Mouse (Mus musculus): ENCODE measurements around the gene Ptgdr. TPM values are rescaled to one million over a fixed set of nuclear protein-coding genes. Genes with fewer than 3 reads are reported as not detected.
"Not testable (repeated sequence)": the region's sequence is repeated elsewhere in the genome, so short reads cannot be mapped to it uniquely, and the experiment has no call there.

Gene Ptgdr
- total and polyA plus RNA-seq, 2 experiments from 2014 or later = 0.59 to 1.5 TPM

- no peak for DNase-seq (ENCODE audit: low spot score)
Observed at GRCm38 (mm10) chr14:44827736-44828135, 31.4 kb downstream of the Ptgdr start.

GRCm38 (mm10) chr14:44821177-44822057, 37.8 kb downstream of the Ptgdr start:
- H3K4me2 ChIP-seq (ENCODE audit: low read depth, low read length, poor library complexity, severe bottlenecking) = no peak overlapping the region
- no peaks in the 10 kb centered on the region for H3K9me3 ChIP-seq (ENCODE audit: low read length)
- DNase-seq (ENCODE audit: low spot score) = no peak
- H3K27ac ChIP-seq (ENCODE audit: low read depth, low read length) = no peak overlapping the region
- H3K9ac ChIP-seq (replicated peaks; ENCODE audit: low read length, poor library complexity, severe bottlenecking) = no peak overlapping the region
- no peaks in the 10 kb centered on the region for H3K36me3 ChIP-seq (ENCODE audit: insufficient read depth, low read length)
- no peak for TF ChIP-seq CTCF (IDR thresholded peaks at IDR 0.05)
- no peaks in the 10 kb centered on the region for H3K27me3 ChIP-seq (ENCODE audit: insufficient read depth, low read length)
- ATAC-seq (ENCODE audit: low FRiP score) = no peak
- 65% methylated on average over 7 of the region's 7 CpGs for WGBS
- no peaks in the 10 kb centered on the region for H3K4me1 ChIP-seq (ENCODE audit: insufficient read depth, low read length)
- no peak overlapping the region for H3K4me3 ChIP-seq (ENCODE audit: low read depth, low read length)

More at GRCm38 (mm10) chr14:44827736-44828135, 31.4 kb downstream of the Ptgdr start:
- Histone ChIP-seq H3K9me3 (ENCODE audit: low read length) (no peaks in the 10 kb centered on the region), H3K4me2 (ENCODE audit: low read depth, low read length, poor library complexity, severe bottlenecking) (no peak overlapping the region), H3K27me3 (ENCODE audit: insufficient read depth, low read length) (no peaks in the 10 kb centered on the region), H3K36me3 (ENCODE audit: insufficient read depth, low read length) (no peaks in the 10 kb centered on the region), H3K9ac (replicated peaks; ENCODE audit: low read length, poor library complexity, severe bottlenecking) (no peak overlapping the region), H3K4me3 (ENCODE audit: low read depth, low read length) (no peak overlapping the region), H3K27ac (ENCODE audit: low read depth, low read length) (no peak overlapping the region), H3K4me1 (ENCODE audit: insufficient read depth, low read length) (no peaks in the 10 kb centered on the region)
- TF ChIP-seq CTCF (IDR thresholded peaks at IDR 0.05) = no peak
- 79% methylated on average over 4 of the region's 4 CpGs for WGBS
- no peak for ATAC-seq (ENCODE audit: low FRiP score)

- not testable (repeated sequence) for H3K27ac ChIP-seq (ENCODE audit: low read depth, low read length); H3K9ac ChIP-seq (replicated peaks; ENCODE audit: low read length, poor library complexity, severe bottlenecking); H3K4me1 ChIP-seq (ENCODE audit: insufficient read depth, low read length); H3K4me2 ChIP-seq (ENCODE audit: low read depth, low read length, poor library complexity, severe bottlenecking); ATAC-seq (ENCODE audit: low FRiP score); H3K36me3 ChIP-seq (ENCODE audit: insufficient read depth, low read length); H3K9me3 ChIP-seq (ENCODE audit: low read length); DNase-seq (ENCODE audit: low spot score); H3K27me3 ChIP-seq (ENCODE audit: insufficient read depth, low read length); H3K4me3 ChIP-seq (ENCODE audit: low read depth, low read length)
Observed at GRCm38 (mm10) chr14:44813152-44813551, 46.0 kb downstream of the Ptgdr start.

Other genes starting within 250 kb of the Ptgdr start
- gene Gm5624, start 231.4 kb downstream of the Ptgdr start, total RNA-seq (2014; rRNA removed) = not detected in 2 replicates
- gene Gm5624, start 231.4 kb downstream of the Ptgdr start, polyA plus RNA-seq (2015; fragmentation: Nextera tagmentation; extraction: Ambion mirVana) = not detected in 2 replicates
- not detected in 2 replicates for gene Gm8257, start 152.9 kb downstream of the Ptgdr start, total RNA-seq (2014; rRNA removed)
- not detected in 2 replicates for gene Gm8257, start 152.9 kb downstream of the Ptgdr start, polyA plus RNA-seq (2015; fragmentation: Nextera tagmentation; extraction: Ambion mirVana)
- not detected in 2 replicates for gene Gm8267, start 109.0 kb downstream of the Ptgdr start, total RNA-seq (2014; rRNA removed)
- 0.10 TPM in 1 of 2 replicates, not detected in the other for gene Gm8267, start 109.0 kb downstream of the Ptgdr start, polyA plus RNA-seq (2015; fragmentation: Nextera tagmentation; extraction: Ambion mirVana)
- gene Ptger2, start 128.8 kb upstream of the Ptgdr start, total RNA-seq (2014; rRNA removed) = 0.49 and 0.99 TPM in 2 replicates
- gene Ptger2, start 128.8 kb upstream of the Ptgdr start, polyA plus RNA-seq (2015; fragmentation: Nextera tagmentation; extraction: Ambion mirVana) = 1.0 and 1.1 TPM in 2 replicates

Measured in midbrain, postnatal 0 days (tissue).